ENCODE assay signal across 12 mouse cellular contexts in genomic region chr19:53180168-53180803, GRCm38 (mm10). TPM values are rescaled to one million over a fixed set of nuclear protein-coding genes. Genes with fewer than 3 reads are reported as not detected.
DNase-seq lines count a peak whose midpoint lies in the region; ATAC-seq and TF ChIP-seq lines count a peak whose summit lies in the region.
"Had no signal": no experiment of that assay in that cellular context is flagged by ENCODE, and none has a peak within 500 bp of the region (broad histone marks: within the 10 kb centered on the region; RNA-seq: fewer than 3 reads in every experiment).

No protein-coding gene starts in this region.

- TF ChIP-seq POLR2A in liver, adult 2 months (IDR thresholded peaks at IDR 0.05; ENCODE audit: extremely low read depth, insufficient read depth, low read length) = no peak
- TF ChIP-seq POLR2A in cortical plate, adult 2 months (IDR thresholded peaks at IDR 0.05; ENCODE audit: extremely low read depth, insufficient read depth, low read length) = no peak

- H3K79me2 ChIP-seq in liver, adult 2 months (ENCODE audit: control insufficient read depth, insufficient read depth, low read length) = no peaks in the 10 kb centered on the region; the same call in 1 of the 2 replicates

- peak overlapping the region; percentile 59 for H3K27ac ChIP-seq in heart, embryonic 12.5 days (ENCODE audit: poor library complexity, severe bottlenecking)
- peak overlapping the region; percentile 39; the same call in 1 of the 2 replicates for H3K27ac ChIP-seq in liver, adult 2 months (replicated peaks; ENCODE audit: insufficient read depth, low read depth, low read length)
- no peak overlapping the region for H3K27ac ChIP-seq in liver, embryonic 11.5 days (ENCODE audit: low read depth, low read length)
- H3K27ac ChIP-seq in cortical plate, adult 2 months (ENCODE audit: insufficient read depth, low read length) = no peak overlapping the region
- H3K27ac ChIP-seq in limb, embryonic 15.5 days = 0 out of 2 replicates have a peak overlapping the region, but pooled peaks have one; percentile 4
- H3K27ac ChIP-seq: neural tube, embryonic 13.5 days had no signal

- TF ChIP-seq CTCF in liver, adult 2 months (IDR thresholded peaks at IDR 0.05; ENCODE audit: low read depth, low read length) = no peak
- TF ChIP-seq CTCF in cortical plate, adult 2 months (IDR thresholded peaks at IDR 0.05; ENCODE audit: extremely low read depth, insufficient read depth, low read length) = 0 out of 2 replicates have a peak, but pooled peaks have one; percentile 9

- no peak overlapping the region for H3K4me3 ChIP-seq in heart, embryonic 12.5 days
- no peak overlapping the region for H3K4me3 ChIP-seq in liver, adult 2 months (ENCODE audit: insufficient read depth, low read depth, low read length)
- H3K4me3 ChIP-seq in liver, embryonic 11.5 days (ENCODE audit: low read depth, low read length) = no peak overlapping the region
- no peak overlapping the region for H3K4me3 ChIP-seq in cortical plate, adult 2 months (ENCODE audit: insufficient read depth, low read length)
- H3K4me3 ChIP-seq in limb, embryonic 15.5 days = no peak overlapping the region
- H3K4me3 ChIP-seq: neural tube, embryonic 13.5 days had no signal

- 75% methylated on average over 12 of the region's 12 CpGs for WGBS in heart, embryonic 12.5 days
- 80% methylated on average over 12 of the region's 12 CpGs for WGBS in liver, adult 2 months
- WGBS in liver, embryonic 11.5 days = 71% methylated on average over 12 of the region's 12 CpGs
- WGBS in limb, embryonic 15.5 days = 74% methylated on average over 12 of the region's 12 CpGs

- H3K4me1 ChIP-seq in heart, embryonic 12.5 days (replicated peaks) = peaks cover 70% of the 10 kb centered on the region
- peaks cover 16% of the 10 kb centered on the region for H3K4me1 ChIP-seq in liver, adult 2 months (ENCODE audit: control insufficient read depth, insufficient read depth, low read length)
- H3K4me1 ChIP-seq in liver, embryonic 11.5 days (replicated peaks; ENCODE audit: control insufficient read depth, insufficient read depth, low read length) = peaks cover 36% of the 10 kb centered on the region
- peaks cover 9% of the 10 kb centered on the region for H3K4me1 ChIP-seq in cortical plate, adult 2 months (ENCODE audit: control insufficient read depth, insufficient read depth, low read length)
- H3K4me1 ChIP-seq in limb, embryonic 15.5 days = peaks cover 22% of the 10 kb centered on the region

- intact Hi-C loops in heart, postnatal 10 days (cut with DNase I) = loop anchor here (2.0 kb wide), 1 partner anchor 37 kb away; no protein-coding TSS in a partner anchor

- H3K9me3 ChIP-seq in heart, embryonic 12.5 days (replicated peaks) = 0 out of 2 replicates have a peak, but pooled peaks cover 8% of the 10 kb centered on the region
- no peaks in the 10 kb centered on the region for H3K9me3 ChIP-seq in liver, embryonic 11.5 days (ENCODE audit: control insufficient read depth, low read length)
- no peaks in the 10 kb centered on the region for H3K9me3 ChIP-seq in limb, embryonic 15.5 days
- H3K9me3 ChIP-seq: neural tube, embryonic 13.5 days had no signal

- ATAC-seq in heart, embryonic 12.5 days (ENCODE audit: insufficient number of reproducible peaks, low FRiP score) = no peak
- no peak for ATAC-seq in liver, embryonic 11.5 days (replicated peaks; ENCODE audit: low FRiP score)
- no peak for ATAC-seq in limb, embryonic 15.5 days (ENCODE audit: insufficient number of reproducible peaks, low FRiP score, low TSS enrichment, low read depth)

- no peak for DNase-seq in heart, postnatal 10 days
- DNase-seq in liver, adult 2 months (ENCODE audit: extremely low read depth, low read depth, low spot score) = no peak
- DNase-seq in liver, embryonic 11.5 days (ENCODE audit: low spot score) = no peak
- DNase-seq in cerebellum, adult 11-12 months = no peak
- DNase-seq in embryo, embryonic 11 days = no peak
- DNase-seq: gastrocnemius, postnatal 25 days; right cerebral cortex, postnatal 25 days; thymus, adult 18-20 months had no signal

- no peaks in the 10 kb centered on the region for H3K27me3 ChIP-seq in heart, embryonic 12.5 days (replicated peaks)
- no peaks in the 10 kb centered on the region for H3K27me3 ChIP-seq in liver, adult 2 months (ENCODE audit: control insufficient read depth, insufficient read depth, low read length)
- H3K27me3 ChIP-seq in liver, embryonic 11.5 days (replicated peaks; ENCODE audit: control insufficient read depth, insufficient read depth, low read length) = no peaks in the 10 kb centered on the region
- no peaks in the 10 kb centered on the region for H3K27me3 ChIP-seq in limb, embryonic 15.5 days
- H3K27me3 ChIP-seq: neural tube, embryonic 13.5 days had no signal

- peaks cover 14% of the 10 kb centered on the region for H3K36me3 ChIP-seq in heart, embryonic 12.5 days
- no peaks in the 10 kb centered on the region for H3K36me3 ChIP-seq in liver, adult 2 months (ENCODE audit: control insufficient read depth, insufficient read depth, low read length)
- no peaks in the 10 kb centered on the region for H3K36me3 ChIP-seq in liver, embryonic 11.5 days (ENCODE audit: control insufficient read depth, insufficient read depth, low read length)
- H3K36me3 ChIP-seq in limb, embryonic 15.5 days = no peaks in the 10 kb centered on the region
- H3K36me3 ChIP-seq: neural tube, embryonic 13.5 days had no signal

- no peak overlapping the region for H3K4me2 ChIP-seq in heart, embryonic 12.5 days
- H3K4me2 ChIP-seq in liver, embryonic 11.5 days = no peak overlapping the region
- no peak overlapping the region for H3K4me2 ChIP-seq in limb, embryonic 15.5 days
- H3K4me2 ChIP-seq: neural tube, embryonic 13.5 days had no signal

- H3K9ac ChIP-seq in heart, embryonic 12.5 days = 0 out of 2 replicates have a peak overlapping the region, but pooled peaks have one; percentile 38
- H3K9ac ChIP-seq in liver, adult 2 months (ENCODE audit: low read depth, low read length) = no peak overlapping the region
- H3K9ac ChIP-seq in liver, embryonic 11.5 days (ENCODE audit: low read depth, low read length) = no peak overlapping the region
- H3K9ac ChIP-seq in limb, embryonic 15.5 days = no peak overlapping the region
- H3K9ac ChIP-seq: neural tube, embryonic 13.5 days had no signal

RNA-seq across cellular contexts. Expression of gene Add3, which starts 40.0 kb away (rescaled TPM):
- polyA plus RNA-seq in heart, embryonic 12.5 days (2016; fragmentation: Nextera tagmentation; extraction: Ambion mirVana) = 154 and 157 TPM in 2 replicates
- 10 to 100 TPM; 79.2 to 83.7 TPM for total RNA-seq in heart, postnatal 10 days (2021)
- total RNA-seq in liver, adult 2 months (2014; rRNA removed) = 10.9 and 12.1 TPM in 2 replicates
- 4.0 and 4.3 TPM in 2 replicates for polyA plus RNA-seq in liver, adult 2 months (2012; rRNA removed)
- polyA plus RNA-seq in liver, embryonic 11.5 days (2014; fragmentation: Nextera tagmentation; extraction: Ambion mirVana) = 65.0 and 69.0 TPM in 2 replicates
- 75.3 and 76.7 TPM in 2 replicates for polyA plus RNA-seq in cortical plate, adult 2 months (2012; rRNA removed)
- 97.1 and 98.7 TPM in 2 replicates for polyA plus RNA-seq in limb, embryonic 15.5 days (2015; fragmentation: Nextera tagmentation; extraction: Ambion mirVana)

Comparison
In these comparisons a context has a peak if more than half of its experiments do, and no peak if none do; other contexts are left out.
1. H3K27ac ChIP-seq: peak in heart, embryonic 12.5 days (single experiment), liver, adult 2 months (single experiment) and limb, embryonic 15.5 days (single experiment); none in liver, embryonic 11.5 days (single experiment) and cortical plate, adult 2 months (single experiment).
2. RNA of gene Add3, which starts 40.0 kb away (polyA plus RNA-seq): 154 to 157 TPM in heart, embryonic 12.5 days, 97.1 to 98.7 TPM in limb, embryonic 15.5 days, 75.3 to 76.7 TPM in cortical plate, adult 2 months and 65.0 to 69.0 TPM in liver, embryonic 11.5 days; 4.0 to 4.3 TPM in liver, adult 2 months; every median in the first group is over 10 times any median in the second.